Comparison of ENCODE assay signal across 9 mouse cellular contexts in the genomic region with DNA sequence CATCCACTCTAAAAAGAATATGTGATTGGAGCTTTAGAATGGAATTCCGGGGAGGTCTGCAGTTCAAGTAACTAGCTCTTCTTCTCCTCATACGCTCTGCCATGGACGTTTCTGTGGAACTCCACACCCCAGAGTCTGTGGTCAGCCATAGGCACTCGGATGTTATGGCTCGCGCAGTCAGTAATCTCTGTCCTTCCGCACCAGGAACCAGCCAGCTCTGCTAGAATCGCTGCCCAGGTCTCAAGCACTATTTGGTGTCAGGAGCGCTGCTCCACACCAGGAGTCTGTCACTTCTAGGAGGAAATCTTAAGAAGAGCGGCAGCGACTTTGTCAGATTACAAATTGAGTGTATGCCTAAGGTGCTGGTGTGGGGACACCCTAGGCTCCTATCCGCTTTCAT. TPM values are rescaled to one million over a fixed set of nuclear protein-coding genes. Genes with fewer than 3 reads are reported as not detected.
DNase-seq lines count a peak whose midpoint lies in the region; ATAC-seq lines count a peak whose summit lies in the region.
"Had no signal": no experiment of that assay in that cellular context is flagged by ENCODE, and none has a peak within 500 bp of the region (broad histone marks: within the 10 kb centered on the region; RNA-seq: fewer than 3 reads in every experiment).

No protein-coding gene starts in this region.

- WGBS in heart, embryonic 11.5 days (ENCODE audit: insufficient replicate concordance) = under 1% methylated on average over 12 of the region's 12 CpGs
- WGBS in embryonic facial prominence, embryonic 13.5 days = 4% methylated on average over 12 of the region's 12 CpGs
- 12% methylated on average over 12 of the region's 12 CpGs for WGBS in intestine, embryonic 15.5 days
- WGBS in midbrain, embryonic 16.5 days = 1% methylated on average over 12 of the region's 12 CpGs

- no peak overlapping the region for H3K9ac ChIP-seq in heart, embryonic 11.5 days (ENCODE audit: low read depth, low read length)
- peak overlapping the region; percentile 90 for H3K9ac ChIP-seq in embryonic facial prominence, embryonic 13.5 days
- no peak overlapping the region for H3K9ac ChIP-seq in intestine, embryonic 15.5 days
- no peak overlapping the region for H3K9ac ChIP-seq in midbrain, embryonic 16.5 days (ENCODE audit: low read depth, low read length)

- no peaks in the 10 kb centered on the region for H3K36me3 ChIP-seq in heart, embryonic 11.5 days (ENCODE audit: control insufficient read depth, insufficient read depth, low read length)
- no peaks in the 10 kb centered on the region for H3K36me3 ChIP-seq in embryonic facial prominence, embryonic 13.5 days
- H3K36me3 ChIP-seq in intestine, embryonic 15.5 days = no peaks in the 10 kb centered on the region
- H3K36me3 ChIP-seq in midbrain, embryonic 16.5 days (ENCODE audit: control insufficient read depth, insufficient read depth, low read length) = no peaks in the 10 kb centered on the region

- peak overlapping the region; percentile 55 for H3K4me3 ChIP-seq in heart, embryonic 11.5 days (ENCODE audit: low read depth, low read length)
- peak overlapping the region; percentile 64 for H3K4me3 ChIP-seq in embryonic facial prominence, embryonic 13.5 days
- peak overlapping the region; percentile 44 for H3K4me3 ChIP-seq in intestine, embryonic 15.5 days (replicated peaks)
- H3K4me3 ChIP-seq in midbrain, embryonic 16.5 days (ENCODE audit: low read depth, low read length) = no peak overlapping the region

- ATAC-seq in heart, embryonic 11.5 days (replicated peaks; ENCODE audit: insufficient number of reproducible peaks, low FRiP score, low TSS enrichment) = no peak
- ATAC-seq in embryonic facial prominence, embryonic 13.5 days (ENCODE audit: insufficient number of reproducible peaks, insufficient read depth, low FRiP score, low TSS enrichment, low read depth) = no peak
- ATAC-seq in intestine, embryonic 15.5 days = no peak; the same call in 1 of the 2 replicates
- no peak for ATAC-seq in midbrain, embryonic 16.5 days
- ATAC-seq: CD4-positive, CD25-positive, alpha-beta regulatory T cell, adult 4 months had no signal

- peaks cover 2% of the 10 kb centered on the region; the same call in 1 of the 2 replicates for H3K4me1 ChIP-seq in heart, embryonic 11.5 days (ENCODE audit: control insufficient read depth, insufficient read depth, low read length)
- H3K4me1 ChIP-seq in embryonic facial prominence, embryonic 13.5 days = peaks cover 29% of the 10 kb centered on the region
- H3K4me1 ChIP-seq in intestine, embryonic 15.5 days (replicated peaks) = peaks cover 13% of the 10 kb centered on the region; the same call in 1 of the 2 replicates
- H3K4me1 ChIP-seq in midbrain, embryonic 16.5 days (ENCODE audit: control insufficient read depth, insufficient read depth, low read length) = peaks cover 11% of the 10 kb centered on the region; the same call in 1 of the 2 replicates

- H3K27me3 ChIP-seq in heart, embryonic 11.5 days (ENCODE audit: control insufficient read depth, insufficient read depth, low read length) = peaks cover 55% of the 10 kb centered on the region
- H3K27me3 ChIP-seq in embryonic facial prominence, embryonic 13.5 days = peaks cover 93% of the 10 kb centered on the region
- H3K27me3 ChIP-seq in intestine, embryonic 15.5 days (replicated peaks) = peaks cover 68% of the 10 kb centered on the region
- peaks cover 75% of the 10 kb centered on the region for H3K27me3 ChIP-seq in midbrain, embryonic 16.5 days (ENCODE audit: control insufficient read depth, insufficient read depth, low read depth, low read length)

- no peak overlapping the region for H3K27ac ChIP-seq in heart, embryonic 11.5 days (ENCODE audit: low read depth, low read length)
- peak overlapping the region; percentile 90; the same call in 1 of the 2 replicates for H3K27ac ChIP-seq in embryonic facial prominence, embryonic 13.5 days
- no peak overlapping the region for H3K27ac ChIP-seq in intestine, embryonic 15.5 days
- H3K27ac ChIP-seq in midbrain, embryonic 16.5 days (ENCODE audit: low read length) = no peak overlapping the region

- peak overlapping the region; percentile 90 for H3K4me2 ChIP-seq in heart, embryonic 11.5 days
- peak overlapping the region; percentile 72 for H3K4me2 ChIP-seq in embryonic facial prominence, embryonic 13.5 days
- H3K4me2 ChIP-seq in intestine, embryonic 15.5 days (replicated peaks) = peak overlapping the region; percentile 85
- H3K4me2 ChIP-seq in midbrain, embryonic 16.5 days (ENCODE audit: low read length) = peak overlapping the region; percentile 31; the same call in 1 of the 2 replicates

- no peak for DNase-seq in heart, adult 18-20 months
- DNase-seq in frontal cortex, adult 2 months (ENCODE audit: extremely low spot score in 1 of 2, low spot score in 1 of 2) = no peak
- DNase-seq in gastrocnemius, adult 18-20 months (ENCODE audit: low spot score) = no peak
- no peak for DNase-seq in natural killer cell, adult 2 months (ENCODE audit: low spot score in 2 of 2)

- H3K9me3 ChIP-seq in heart, embryonic 11.5 days (replicated peaks; ENCODE audit: control insufficient read depth, low read length) = no peaks in the 10 kb centered on the region
- H3K9me3 ChIP-seq in embryonic facial prominence, embryonic 13.5 days = no peaks in the 10 kb centered on the region
- no peaks in the 10 kb centered on the region for H3K9me3 ChIP-seq in intestine, embryonic 15.5 days
- H3K9me3 ChIP-seq in midbrain, embryonic 16.5 days (replicated peaks; ENCODE audit: control insufficient read depth, low read length, poor library complexity, severe bottlenecking) = no peaks in the 10 kb centered on the region

RNA-seq across cellular contexts. Expression of a gene that starts 3.8 kb away (rescaled TPM):
- 13.5 and 16.1 TPM in 2 replicates for polyA plus RNA-seq in heart, embryonic 11.5 days (2014; fragmentation: Nextera tagmentation; extraction: Ambion mirVana)
- 1 to 10 TPM; 3.2 to 4.9 TPM for total RNA-seq in heart, adult 18-20 months (2021)
- 165 TPM in 2 replicates for polyA plus RNA-seq in embryonic facial prominence, embryonic 13.5 days (2015; fragmentation: Nextera tagmentation; extraction: Ambion mirVana)
- 37.1 and 37.8 TPM in 2 replicates for polyA plus RNA-seq in intestine, embryonic 15.5 days (2015; fragmentation: Nextera tagmentation; extraction: Ambion mirVana)
- 5.8 and 7.8 TPM in 2 replicates for polyA plus RNA-seq in midbrain, embryonic 16.5 days (2015; fragmentation: Nextera tagmentation; extraction: Ambion mirVana)
- 3.5 and 4.0 TPM in 2 replicates for polyA plus RNA-seq in frontal cortex, adult 2 months (2012; rRNA removed)
- 1 to 10 TPM; 2.2 to 2.9 TPM for total RNA-seq in gastrocnemius, adult 18-20 months (2021)
- polyA plus RNA-seq: CD4-positive, CD25-positive, alpha-beta regulatory T cell, adult 4 months had no signal

Comparison
In these comparisons a context has a peak if more than half of its experiments do, and no peak if none do; other contexts are left out.
1. H3K4me2 ChIP-seq: peak in every context shown above with its lines; median percentile 90 in heart, embryonic 11.5 days; 85 in intestine, embryonic 15.5 days; 72 in embryonic facial prominence, embryonic 13.5 days; 31 in midbrain, embryonic 16.5 days.